Mouse (Mus musculus) olfactory bulb, adult 2 months (tissue): ENCODE results near the gene Lpcat2. TPM values are rescaled to one million over a fixed set of nuclear protein-coding genes. Genes with fewer than 3 reads are reported as not detected.
A peak's percentile ranks its signal among the peaks of the same experiment; 100 is the strongest.

Experiments used
- H3K27ac ChIP-seq: fragments of 200-500 bp; 2 replicates; pipeline ENCODE4 v1.5.1; 2012; ENCODE audit warnings: low read depth, low read length; ENCODE audit not compliant: insufficient read depth
- H3K4me1 ChIP-seq: fragments of 200-500 bp; 2 replicates; pipeline ENCODE4 v1.6.1; 2012; ENCODE audit warnings: low read length; ENCODE audit not compliant: control insufficient read depth, insufficient read depth
- H3K4me3 ChIP-seq: fragments of 200-500 bp; 2 replicates; pipeline ENCODE4 v1.5.1; 2012; ENCODE audit warnings: mild to moderate bottlenecking, low read depth, low read length, moderate library complexity; ENCODE audit not compliant: insufficient read depth
- CTCF ChIP-seq: fragments of 200-500 bp; IDR thresholded peaks from 2 replicates; pipeline ENCODE4 v1.5.1; 2012; ENCODE audit warnings: low read depth, mild to moderate bottlenecking, low read length, moderate library complexity; ENCODE audit not compliant: insufficient read depth
- POLR2A ChIP-seq: fragments of 200-500 bp; IDR thresholded peaks from 2 replicates; pipeline ENCODE4 v1.6.1; 2012; ENCODE audit warnings: mild to moderate bottlenecking, low read depth, low read length, moderate library complexity; ENCODE audit not compliant: insufficient read depth
- WGBS: fragments of 180-500 bp; shearing (Covaris S2); methylation state at CpG from one replicate; pipeline ENCODE4 v1.1.7; 2018; 5-methylcytosine and 5-hydroxymethylcytosine counted together
- polyA plus RNA-seq: library from polyadenylated mRNA; stranded (reverse); fragments of >200 nt; gene quantifications from 2 replicates; pipeline ENCODE4 v1.2.4, GENCODE M21; 2012; ENCODE audit warnings: low replicate concordance; ENCODE audit not compliant: missing spikeins, insufficient read depth, insufficient read length

Lpcat2 gene
- polyA plus RNA-seq: not detected in 2 replicates

DNA sequence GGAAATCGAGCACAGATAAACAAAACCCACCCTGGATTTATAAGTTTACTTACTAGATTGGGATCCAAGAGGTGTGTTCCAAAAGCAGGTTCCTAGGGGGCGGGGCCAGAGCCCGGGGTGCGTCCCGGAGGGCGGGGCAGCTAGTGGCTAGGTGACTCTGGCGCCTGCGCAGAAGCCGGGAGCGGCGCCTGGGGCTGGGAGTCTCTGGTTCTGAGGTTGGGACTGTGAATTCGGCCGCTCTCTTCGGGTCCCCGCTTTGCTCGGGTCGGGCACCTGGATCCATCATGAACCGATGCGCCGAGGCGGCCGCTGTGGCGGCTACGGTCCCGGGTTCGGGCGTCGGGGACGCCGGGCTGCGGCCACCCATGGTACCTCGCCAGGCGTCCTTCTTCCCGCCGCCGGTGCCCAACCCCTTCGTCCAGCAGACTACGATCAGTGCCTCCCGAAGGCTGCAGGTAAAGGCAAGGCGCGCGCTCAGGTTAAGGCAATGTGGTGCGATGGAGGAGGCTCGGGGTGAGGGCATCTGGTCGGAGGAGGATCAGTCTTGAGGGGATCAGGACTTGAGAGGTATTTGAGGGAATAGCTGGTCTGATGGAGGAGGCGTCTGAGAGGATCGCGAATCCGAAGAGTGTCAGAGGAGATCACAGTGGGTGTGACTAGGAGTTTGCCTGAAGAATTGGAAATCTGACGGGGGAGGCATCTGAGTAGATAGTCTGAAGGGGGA, at the start of gene Lpcat2:
Gene Lpcat2 (plus strand): TSS at position 169 of the 724 bp plus-strand sequence.
- Histone ChIP-seq H3K4me1 (peaks cover 13% of the 10 kb centered on the region), H3K4me3 (peak within 1 kb of the TSS; percentile 62), H3K27ac (no peak within 1 kb of the TSS)
- 3% methylated on average over 50 of the region's 50 CpGs for WGBS
- TF ChIP-seq POLR2A (no peak), CTCF (no peak)

DNA sequence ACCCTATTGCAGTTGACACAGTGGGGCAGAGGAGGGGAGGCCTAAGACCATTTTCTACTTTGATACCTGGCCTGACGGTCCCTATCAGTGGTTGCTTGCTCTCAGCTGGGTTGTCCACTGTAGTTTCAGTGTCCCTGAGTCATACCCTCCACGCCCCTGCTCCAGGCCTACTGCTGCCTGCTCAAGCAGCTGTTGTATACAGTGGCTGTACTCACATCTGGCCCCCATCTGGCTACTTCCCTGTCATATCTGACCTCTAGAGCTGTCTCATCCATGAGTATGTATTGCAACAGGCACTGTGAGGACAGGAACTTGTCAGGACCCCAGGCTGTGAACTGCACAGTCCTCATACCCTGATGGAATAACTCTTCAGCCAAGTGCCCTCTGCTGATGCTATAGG, 42.4 kb upstream of the Lpcat2 start:
- H3K4me3 ChIP-seq: no peak overlapping the region
- no peak overlapping the region for H3K27ac ChIP-seq
- WGBS: 93% methylated on average over 2 of the region's 2 CpGs
- no peaks in the 10 kb centered on the region for H3K4me1 ChIP-seq
- TF ChIP-seq CTCF: no peak

DNA sequence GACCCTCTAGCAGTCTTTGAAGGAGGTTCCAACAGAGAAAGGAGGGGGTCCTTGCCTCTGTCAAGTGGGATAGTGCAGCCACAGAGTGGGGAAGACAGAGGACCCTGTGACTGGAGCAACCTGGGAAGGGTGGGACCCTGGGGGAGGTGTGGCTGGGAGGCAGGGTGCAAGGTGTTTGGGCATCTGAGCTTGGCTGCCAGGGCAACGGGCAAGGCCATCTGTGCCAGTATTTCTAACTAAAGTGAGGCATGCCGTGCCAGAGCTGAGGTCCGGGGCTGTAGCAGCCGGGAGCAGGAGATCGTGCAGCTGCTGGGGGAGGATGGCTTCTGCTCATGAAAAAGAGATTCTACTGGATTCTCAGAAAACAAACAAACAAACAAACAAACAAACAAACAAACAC, 39.5 kb upstream of the Lpcat2 start:
- TF ChIP-seq POLR2A (no peak), CTCF (no peak)
- Histone ChIP-seq H3K4me1 (no peaks in the 10 kb centered on the region), H3K4me3 (no peak overlapping the region), H3K27ac (no peak overlapping the region)
- 62% methylated on average over 5 of the region's 5 CpGs for whole genome bisulfite sequencing

DNA sequence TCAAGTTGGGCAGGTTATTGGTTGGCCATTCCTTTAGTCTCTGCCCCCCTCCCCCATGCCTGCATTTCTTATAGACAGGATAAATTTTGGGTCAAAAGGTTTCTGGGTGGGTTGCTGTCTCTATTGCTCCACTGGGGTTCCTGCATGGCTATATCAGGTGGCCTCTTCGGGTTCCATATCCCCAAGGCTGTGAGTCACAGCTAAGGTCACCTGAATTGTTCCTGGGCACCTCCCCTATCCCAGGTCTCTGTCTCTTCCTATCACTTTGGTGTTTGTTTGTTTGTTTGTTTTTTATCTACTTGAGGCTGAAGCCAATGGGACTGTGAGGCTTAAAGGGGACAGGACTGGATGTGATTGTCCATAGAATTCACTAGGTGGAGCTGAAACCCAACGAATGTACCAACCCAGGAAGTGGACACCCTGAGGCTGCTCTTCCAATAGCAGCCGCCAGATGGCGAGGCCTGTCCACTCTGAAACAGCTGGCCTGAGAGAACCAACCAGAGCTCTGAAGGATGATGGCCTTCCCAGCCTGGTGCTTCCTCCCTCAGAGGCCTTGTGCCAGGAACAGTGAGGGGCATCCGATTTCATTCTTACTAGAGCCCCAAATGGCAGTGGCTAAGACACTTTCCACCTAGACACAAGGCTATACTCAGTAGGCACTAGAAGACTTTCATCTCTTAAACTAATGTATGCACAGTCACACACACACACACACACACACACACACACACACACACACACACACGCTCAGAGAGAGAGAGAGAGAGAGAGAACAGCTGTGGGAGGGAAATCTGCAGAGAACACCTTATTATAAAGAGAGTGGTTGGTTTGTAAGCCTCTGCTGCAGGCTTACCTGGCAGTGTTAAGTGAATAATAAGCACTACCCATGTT, 37.0 kb upstream of the Lpcat2 start:
- WGBS: 23% methylated on average over 6 of the region's 6 CpGs
- H3K4me1 ChIP-seq: no peaks in the 10 kb centered on the region
- peak; percentile 98 for TF ChIP-seq CTCF
- TF ChIP-seq POLR2A: no peak
- H3K27ac ChIP-seq: no peak overlapping the region
- H3K4me3 ChIP-seq: no peak overlapping the region

DNA sequence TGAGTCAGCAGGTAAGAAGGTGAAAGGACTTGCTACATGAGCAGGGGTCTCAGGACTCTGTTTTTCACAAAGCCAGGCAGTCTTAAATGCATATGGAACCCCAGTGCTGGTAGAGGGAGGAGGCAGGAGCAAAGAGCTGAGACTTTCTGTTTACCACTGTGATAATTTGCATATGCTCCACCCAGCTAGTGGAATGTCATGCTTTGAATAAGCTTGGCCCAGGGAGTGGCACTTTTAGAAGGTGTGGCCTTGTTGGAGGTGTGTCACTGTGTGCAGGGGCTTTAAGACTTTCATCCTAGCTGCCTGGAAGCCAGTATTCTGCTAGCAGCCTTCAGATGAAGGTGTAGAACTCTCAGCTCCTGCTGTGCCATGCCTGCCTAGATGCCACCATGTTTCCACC, 34.0 kb upstream of the Lpcat2 start:
- TF ChIP-seq CTCF (no peak), POLR2A (no peak)

DNA sequence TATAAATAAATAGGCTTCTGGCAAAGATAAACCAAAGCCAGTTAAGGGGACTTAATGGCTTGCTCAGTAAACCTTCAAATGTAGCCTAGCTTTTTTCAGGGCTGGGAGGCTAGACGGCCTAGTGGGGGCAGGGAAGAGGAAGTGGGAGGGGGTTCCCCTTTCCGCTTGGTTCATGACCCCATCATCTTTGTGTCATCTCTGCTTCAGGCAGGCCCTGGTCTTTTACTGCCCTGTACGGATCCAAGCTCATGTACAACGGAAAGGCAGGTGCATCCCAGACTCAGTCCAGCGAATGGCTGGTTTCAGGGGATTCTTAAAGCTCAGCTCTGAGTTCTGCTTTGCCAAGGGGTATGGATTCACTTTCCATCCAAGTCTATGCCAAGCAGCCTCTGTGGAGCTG, 32.8 kb upstream of the Lpcat2 start:
- H3K4me1 ChIP-seq: peaks cover 4% of the 10 kb centered on the region
- H3K4me3 ChIP-seq: no peak overlapping the region
- 93% methylated on average over 5 of the region's 5 CpGs for whole genome bisulfite sequencing
- no peak overlapping the region for H3K27ac ChIP-seq
- TF ChIP-seq POLR2A (no peak), CTCF (no peak)

More for the DNA sequence above, 34.0 kb upstream of the Lpcat2 start:
- H3K4me1 ChIP-seq: no peaks in the 10 kb centered on the region
- no peak overlapping the region for H3K4me3 ChIP-seq
- no peak overlapping the region for H3K27ac ChIP-seq

DNA sequence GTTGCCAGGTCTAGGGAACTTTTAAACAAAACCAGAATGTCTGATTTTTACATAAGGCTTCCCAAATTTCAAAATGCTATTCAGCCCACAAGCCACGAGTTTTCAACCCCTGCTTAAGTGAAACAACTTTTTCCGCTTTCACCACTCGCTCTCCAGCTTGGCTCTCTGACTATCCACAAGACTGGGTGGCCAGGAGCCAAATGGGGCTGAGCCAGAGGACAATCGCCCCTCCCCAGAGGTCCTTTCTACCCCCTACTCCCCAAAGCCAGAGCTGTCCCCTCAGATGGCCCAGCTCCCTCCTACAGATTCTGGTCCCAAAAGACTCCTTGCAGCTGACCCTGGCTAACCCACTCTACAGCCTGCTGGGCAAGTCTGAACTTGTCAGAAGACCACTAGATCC, 29.1 kb upstream of the Lpcat2 start:
- 54% methylated on average over 4 of the region's 4 CpGs for WGBS
- H3K4me3 ChIP-seq: no peak overlapping the region
- peaks cover 8% of the 10 kb centered on the region for H3K4me1 ChIP-seq
- TF ChIP-seq CTCF: no peak
- no peak for TF ChIP-seq POLR2A
- H3K27ac ChIP-seq: no peak overlapping the region

DNA sequence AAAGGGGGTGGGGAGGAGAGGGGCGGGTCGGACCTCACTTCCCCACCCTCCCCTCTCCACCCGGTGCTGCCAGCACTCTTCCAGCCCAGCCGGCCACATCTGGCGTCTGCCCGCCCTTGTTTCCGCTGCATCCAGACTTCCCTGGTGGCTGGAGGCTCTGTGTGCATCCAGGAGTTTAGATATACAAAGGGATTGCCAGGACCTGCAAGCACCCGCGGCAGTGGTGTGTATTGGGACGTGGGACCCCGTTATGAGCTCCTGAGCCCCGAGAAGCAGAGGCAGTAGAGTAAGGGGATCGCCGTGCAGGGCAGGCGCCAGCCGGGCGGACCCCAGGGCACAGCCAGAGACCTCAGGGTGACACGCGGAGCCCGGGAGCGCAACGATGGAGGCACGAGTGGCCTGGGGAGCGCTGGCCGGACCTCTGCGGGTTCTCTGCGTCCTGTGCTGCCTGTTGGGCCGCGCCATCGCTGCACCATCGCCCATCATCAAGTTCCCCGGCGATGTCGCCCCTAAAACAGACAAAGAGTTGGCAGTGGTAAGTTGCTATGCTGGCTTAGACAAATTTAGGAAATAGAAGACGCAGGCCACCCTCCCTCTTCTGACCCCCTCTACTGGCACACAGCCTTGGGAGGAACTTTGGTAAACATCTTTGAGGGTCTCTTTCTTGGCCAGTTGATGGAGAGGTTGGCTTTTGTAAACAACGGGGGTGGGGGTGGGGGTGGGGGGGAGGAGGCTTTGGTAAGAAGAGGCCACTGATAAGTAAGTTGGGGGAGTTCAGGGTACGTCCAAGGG, 27.7 kb upstream of the Lpcat2 start, which contains the start of gene Mmp2:
Gene Mmp2 (plus strand): TSS at position 49 of the 792 bp plus-strand sequence.
- peak within 1 kb of the TSS; percentile 4; the same call in 1 of the 2 replicates for H3K4me3 ChIP-seq
- TF ChIP-seq POLR2A: no peak
- 0 out of 2 replicates have a peak, but pooled peaks have one; percentile 9 for TF ChIP-seq CTCF
- WGBS: 9% methylated on average over 36 of the region's 37 CpGs
- peaks cover 8% of the 10 kb centered on the region for H3K4me1 ChIP-seq
- no peak within 1 kb of the TSS for H3K27ac ChIP-seq
